Mouse (Mus musculus): Measurements from ENCODE around the gene Golga5. TPM values are rescaled to one million over a fixed set of nuclear protein-coding genes. Genes with fewer than 3 reads are reported as not detected.

Gene Golga5
- total RNA-seq, 1 experiment: 30.8 TPM

GRCm38 (mm10) chr12:102426285-102426684 lies 42.6 kb upstream of the Golga5 start:
- Histone ChIP-seq H3K36me3 (ENCODE audit: control insufficient read depth, insufficient read depth, low read length, poor library complexity, severe bottlenecking) (no peaks in the 10 kb centered on the region; the same call in 1 of the 2 replicates), H3K4me1 (ENCODE audit: control insufficient read depth in 2 of 2, insufficient read depth in 2 of 2, low read length in 2 of 2, poor library complexity in 1 of 2) (peaks cover 0 to 4% of the 10 kb centered on the region in 2 experiments; a peak in 3 of 4 replicates), H3K27ac (ENCODE audit: insufficient read depth, low read depth, low read length, poor library complexity, severe bottlenecking) (no peak overlapping the region), H3K9me3 (ENCODE audit: control insufficient read depth, insufficient read depth, low read depth, low read length) (no peaks in the 10 kb centered on the region), H3K9ac (ENCODE audit: insufficient read depth, low read depth, low read length, poor library complexity, severe bottlenecking) (no peak overlapping the region), H3K4me3 (ENCODE audit: insufficient read depth in 1 of 2, low read depth in 1 of 2, low read length in 2 of 2, poor library complexity in 1 of 2, severe bottlenecking in 1 of 2) (no peak overlapping the region)
- TF ChIP-seq CHD2 (IDR thresholded peaks at IDR 0.05; ENCODE audit: low read depth, low read length): no peak
- TF ChIP-seq HCFC1 (IDR thresholded peaks at IDR 0.05; ENCODE audit: borderline replicate concordance, insufficient read depth, low read length): no peak
- no peak for TF ChIP-seq MAFK (IDR thresholded peaks at IDR 0.05; ENCODE audit: insufficient read depth, low read depth, low read length)
- TF ChIP-seq ZNF384 (IDR thresholded peaks at IDR 0.05; ENCODE audit: low read depth, low read length): no peak
- in situ Hi-C loops (cut with MboI; ENCODE audit: low sequenced_read_pairs in 2 of 2, unreplicated experiment in 2 of 2): no loop called here
- no peak for DNase-seq (ENCODE audit: low read depth, low spot score)

GRCm38 (mm10) chr12:102429656-102430055 lies 39.3 kb upstream of the Golga5 start:
- Histone ChIP-seq H3K4me1 (ENCODE audit: control insufficient read depth in 2 of 2, insufficient read depth in 2 of 2, low read length in 2 of 2, poor library complexity in 1 of 2) (peaks cover 0 to 10% of the 10 kb centered on the region in 2 experiments; a peak in 1 of 4 replicates), H3K36me3 (ENCODE audit: control insufficient read depth, insufficient read depth, low read length, poor library complexity, severe bottlenecking) (no peaks in the 10 kb centered on the region), H3K27ac (ENCODE audit: insufficient read depth, low read depth, low read length, poor library complexity, severe bottlenecking) (no peak overlapping the region), H3K4me3 (ENCODE audit: insufficient read depth in 1 of 2, low read depth in 1 of 2, low read length in 2 of 2, poor library complexity in 1 of 2, severe bottlenecking in 1 of 2) (no peak overlapping the region), H3K9me3 (ENCODE audit: control insufficient read depth, insufficient read depth, low read depth, low read length) (no peaks in the 10 kb centered on the region), H3K9ac (ENCODE audit: insufficient read depth, low read depth, low read length, poor library complexity, severe bottlenecking) (no peak overlapping the region)
- TF ChIP-seq HCFC1 (IDR thresholded peaks at IDR 0.05; ENCODE audit: borderline replicate concordance, insufficient read depth, low read length) (no peak), CHD2 (IDR thresholded peaks at IDR 0.05; ENCODE audit: low read depth, low read length) (no peak)
- in situ Hi-C loops (cut with MboI; ENCODE audit: low sequenced_read_pairs in 2 of 2, unreplicated experiment in 2 of 2): no loop called here
- no peak for DNase-seq (ENCODE audit: low read depth, low spot score)

- H3K27ac ChIP-seq (ENCODE audit: insufficient read depth, low read depth, low read length, poor library complexity, severe bottlenecking): no peak overlapping the region
- TF ChIP-seq ZNF384 (IDR thresholded peaks at IDR 0.05; ENCODE audit: low read depth, low read length): no peak
- no peak for TF ChIP-seq CHD2 (IDR thresholded peaks at IDR 0.05; ENCODE audit: low read depth, low read length)
- TF ChIP-seq MAFK (IDR thresholded peaks at IDR 0.05; ENCODE audit: insufficient read depth, low read depth, low read length): no peak
- no peak for TF ChIP-seq HCFC1 (IDR thresholded peaks at IDR 0.05; ENCODE audit: borderline replicate concordance, insufficient read depth, low read length)
- no peak for TF ChIP-seq ZC3H11A (IDR thresholded peaks at IDR 0.05; ENCODE audit: borderline replicate concordance, low read depth, low read length)
- H3K4me1 ChIP-seq (ENCODE audit: control insufficient read depth in 2 of 2, insufficient read depth in 2 of 2, low read length in 2 of 2, poor library complexity in 1 of 2): peaks cover 0 to 10% of the 10 kb centered on the region in 2 experiments; a peak in 1 of 4 replicates
- in situ Hi-C loops (cut with MboI; ENCODE audit: low sequenced_read_pairs in 2 of 2, unreplicated experiment in 2 of 2): no loop called here
- no peak overlapping the region for H3K9ac ChIP-seq (ENCODE audit: insufficient read depth, low read depth, low read length, poor library complexity, severe bottlenecking)
- H3K4me3 ChIP-seq (ENCODE audit: insufficient read depth in 1 of 2, low read depth in 1 of 2, low read length in 2 of 2, poor library complexity in 1 of 2, severe bottlenecking in 1 of 2): no peak overlapping the region
- H3K9me3 ChIP-seq (ENCODE audit: control insufficient read depth, insufficient read depth, low read depth, low read length): no peaks in the 10 kb centered on the region
- DNase-seq (ENCODE audit: low read depth, low spot score): no peak
- no peaks in the 10 kb centered on the region for H3K36me3 ChIP-seq (ENCODE audit: control insufficient read depth, insufficient read depth, low read length, poor library complexity, severe bottlenecking)
Observed at GRCm38 (mm10) chr12:102430228-102430627, 38.7 kb upstream of the Golga5 start.

- TF ChIP-seq HCFC1 (IDR thresholded peaks at IDR 0.05; ENCODE audit: borderline replicate concordance, insufficient read depth, low read length): no peak
- H3K27ac ChIP-seq (ENCODE audit: insufficient read depth, low read depth, low read length, poor library complexity, severe bottlenecking): no peak overlapping the region
- in situ Hi-C loops (cut with MboI; ENCODE audit: low sequenced_read_pairs in 2 of 2, unreplicated experiment in 2 of 2): no loop called here
Observed at GRCm38 (mm10) chr12:102432238-102432637, 36.7 kb upstream of the Golga5 start.

GRCm38 (mm10) chr12:102434107-102434506 lies 34.8 kb upstream of the Golga5 start:
- Histone ChIP-seq H3K27ac (ENCODE audit: insufficient read depth, low read depth, low read length, poor library complexity, severe bottlenecking) (no peak overlapping the region), H3K9ac (ENCODE audit: insufficient read depth, low read depth, low read length, poor library complexity, severe bottlenecking) (no peak overlapping the region), H3K36me3 (ENCODE audit: control insufficient read depth, insufficient read depth, low read length, poor library complexity, severe bottlenecking) (no peaks in the 10 kb centered on the region), H3K4me1 (ENCODE audit: control insufficient read depth in 2 of 2, insufficient read depth in 2 of 2, low read length in 2 of 2, poor library complexity in 1 of 2) (peaks cover 0 to 17% of the 10 kb centered on the region in 2 experiments; a peak in 2 of 4 replicates), H3K4me3 (ENCODE audit: insufficient read depth in 1 of 2, low read depth in 1 of 2, low read length in 2 of 2, poor library complexity in 1 of 2, severe bottlenecking in 1 of 2) (no peak overlapping the region), H3K9me3 (ENCODE audit: control insufficient read depth, insufficient read depth, low read depth, low read length) (no peaks in the 10 kb centered on the region)
- TF ChIP-seq ZC3H11A (IDR thresholded peaks at IDR 0.05; ENCODE audit: borderline replicate concordance, low read depth, low read length): no peak
- TF ChIP-seq ZNF384 (IDR thresholded peaks at IDR 0.05; ENCODE audit: low read depth, low read length): no peak
- no peak for TF ChIP-seq HCFC1 (IDR thresholded peaks at IDR 0.05; ENCODE audit: borderline replicate concordance, insufficient read depth, low read length)
- DNase-seq (ENCODE audit: low read depth, low spot score): no peak
- in situ Hi-C loops (cut with MboI; ENCODE audit: low sequenced_read_pairs in 2 of 2, unreplicated experiment in 2 of 2): no loop called here

More at GRCm38 (mm10) chr12:102432238-102432637, 36.7 kb upstream of the Golga5 start:
- Histone ChIP-seq H3K4me3 (ENCODE audit: insufficient read depth in 1 of 2, low read depth in 1 of 2, low read length in 2 of 2, poor library complexity in 1 of 2, severe bottlenecking in 1 of 2) (no peak overlapping the region), H3K36me3 (ENCODE audit: control insufficient read depth, insufficient read depth, low read length, poor library complexity, severe bottlenecking) (no peaks in the 10 kb centered on the region), H3K9me3 (ENCODE audit: control insufficient read depth, insufficient read depth, low read depth, low read length) (no peaks in the 10 kb centered on the region), H3K4me1 (ENCODE audit: control insufficient read depth in 2 of 2, insufficient read depth in 2 of 2, low read length in 2 of 2, poor library complexity in 1 of 2) (peaks cover 0 to 10% of the 10 kb centered on the region in 2 experiments; a peak in 1 of 4 replicates), H3K9ac (ENCODE audit: insufficient read depth, low read depth, low read length, poor library complexity, severe bottlenecking) (no peak overlapping the region)
- DNase-seq (ENCODE audit: low read depth, low spot score): no peak

All from ES-E14 (cell line).